Mouse (Mus musculus): ENCODE data around the gene Epha2.

Gene Epha2

GRCm38 (mm10) chr4:141280471-141280870, 20.6 kb upstream of the Epha2 start:
- no peak for DNase-seq

- no peak for DNase-seq
Measured at GRCm38 (mm10) chr4:141281153-141281552, 19.9 kb upstream of the Epha2 start.

DNA sequence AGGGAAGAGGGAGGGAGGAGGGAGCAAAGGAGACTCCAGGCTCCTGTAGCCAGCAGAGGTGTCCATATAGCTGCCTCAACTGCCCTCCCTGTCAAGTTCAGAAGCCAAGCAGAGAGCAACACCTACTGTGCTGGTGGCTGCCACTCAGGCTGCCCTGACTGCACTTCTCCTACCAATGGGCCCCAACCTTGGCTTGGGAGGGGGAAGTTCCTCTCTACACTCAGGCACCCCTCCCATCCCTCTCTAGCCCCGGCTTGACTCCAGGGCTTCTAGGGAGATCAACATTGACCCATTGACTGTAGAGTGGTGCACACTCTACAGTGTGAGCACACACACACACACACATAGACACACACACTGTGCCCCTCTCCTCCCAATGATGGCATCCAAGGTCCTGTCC, 19.5 kb upstream of the Epha2 start:
- DNase-seq, result no peak

DNA sequence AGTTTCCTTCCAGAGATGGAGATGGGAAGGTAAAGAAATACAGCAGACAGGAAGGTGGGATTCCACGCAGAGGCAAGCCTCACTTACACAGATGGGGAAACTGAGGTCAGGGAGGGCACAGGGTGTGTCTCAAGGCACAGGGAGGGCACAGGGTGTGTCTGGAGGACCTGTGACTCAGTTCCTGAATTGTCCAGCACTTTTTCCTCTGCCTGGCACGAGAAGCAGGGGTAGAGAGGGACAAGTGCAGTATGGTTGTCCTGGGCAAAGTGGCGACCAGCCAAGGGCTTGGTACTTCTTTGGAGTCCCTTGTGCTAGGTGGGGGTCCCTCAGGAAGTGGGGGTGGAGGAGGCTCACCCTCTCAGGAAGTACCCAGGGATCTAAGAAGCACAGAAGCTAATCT, 19.0 kb upstream of the Epha2 start:
- no peak for DNase-seq

DNA sequence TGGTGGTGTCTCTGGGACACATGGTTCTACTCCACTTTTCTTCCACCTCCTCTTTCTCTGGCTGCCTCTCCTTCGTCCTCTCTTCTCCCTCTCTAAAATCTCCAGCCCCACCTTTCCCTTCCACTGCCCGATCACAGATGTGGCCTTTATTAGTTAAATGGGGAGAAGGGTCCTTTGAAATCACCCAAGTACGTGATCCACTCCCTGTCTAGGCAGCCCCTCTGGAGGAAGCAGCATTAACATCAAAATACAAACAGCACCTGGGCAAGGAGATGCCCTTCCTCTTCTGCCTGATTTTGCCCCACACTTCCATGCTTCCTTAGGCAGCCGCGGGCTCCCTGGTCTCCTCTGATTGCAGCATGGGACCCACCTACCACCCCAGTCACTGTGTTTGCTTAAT, 18.4 kb upstream of the Epha2 start:
- DNase-seq, result no peak

DNA sequence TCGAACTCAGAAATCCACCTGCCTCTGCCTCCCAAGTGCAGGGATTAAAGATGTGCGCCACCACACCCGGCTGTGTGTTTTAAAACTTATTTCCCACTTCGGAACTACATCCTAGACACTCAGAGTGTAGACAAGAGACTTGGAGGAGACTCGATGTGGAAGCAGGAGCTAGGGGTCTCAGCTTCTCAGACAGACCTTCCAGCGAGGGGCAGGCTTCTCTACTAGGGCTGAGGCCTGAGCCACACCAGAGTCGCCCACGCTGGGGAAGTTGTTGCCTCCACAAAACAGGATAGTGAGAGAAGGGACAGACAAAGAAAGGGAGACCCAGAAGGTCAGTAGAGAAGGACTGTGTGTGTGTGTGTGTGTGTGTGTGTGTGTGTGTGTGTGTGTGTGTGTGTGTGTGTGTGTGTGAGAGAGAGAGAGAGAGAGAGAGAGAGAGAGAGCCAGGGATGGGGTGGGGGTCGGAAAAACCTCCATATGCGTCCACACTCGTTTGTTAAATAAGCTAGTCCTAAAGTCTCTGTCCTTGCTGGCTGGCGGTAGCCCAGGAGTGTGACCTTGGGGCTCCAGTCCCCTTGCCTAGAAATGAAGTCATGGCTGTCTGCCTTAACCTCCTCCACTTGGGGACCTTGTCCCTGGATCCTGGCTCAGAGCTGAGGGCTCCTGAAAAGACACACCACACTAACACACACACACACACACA, 17.7 kb upstream of the Epha2 start:
- DNase-seq, result no peak

GRCm38 (mm10) chr4:141283879-141284411, 17.1 kb upstream of the Epha2 start:
- DNase-seq, result peak; percentile 56

- no peak for DNase-seq
Measured at GRCm38 (mm10) chr4:141284486-141284885, 16.6 kb upstream of the Epha2 start.

DNA sequence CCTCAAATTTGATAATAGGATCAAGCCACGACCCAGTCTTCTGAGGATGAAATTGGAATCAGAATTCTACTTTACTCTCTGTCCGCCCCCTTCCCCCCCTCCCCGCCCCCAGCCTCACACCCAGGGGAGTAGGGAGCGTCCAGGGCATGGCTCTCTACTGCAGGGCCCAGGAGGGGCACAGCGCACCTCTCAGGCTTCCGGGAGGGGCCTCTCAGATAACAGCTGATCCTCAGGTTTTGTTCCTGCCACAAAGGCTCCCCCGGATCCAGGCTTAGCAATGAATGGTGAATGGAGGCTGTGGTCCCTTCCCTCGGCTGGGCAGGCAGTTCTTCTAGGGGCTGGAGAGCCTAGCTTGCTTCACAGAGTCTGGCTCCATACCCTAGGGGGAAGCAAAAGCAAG, 15.9 kb upstream of the Epha2 start:
- DNase-seq, result no peak

DNA sequence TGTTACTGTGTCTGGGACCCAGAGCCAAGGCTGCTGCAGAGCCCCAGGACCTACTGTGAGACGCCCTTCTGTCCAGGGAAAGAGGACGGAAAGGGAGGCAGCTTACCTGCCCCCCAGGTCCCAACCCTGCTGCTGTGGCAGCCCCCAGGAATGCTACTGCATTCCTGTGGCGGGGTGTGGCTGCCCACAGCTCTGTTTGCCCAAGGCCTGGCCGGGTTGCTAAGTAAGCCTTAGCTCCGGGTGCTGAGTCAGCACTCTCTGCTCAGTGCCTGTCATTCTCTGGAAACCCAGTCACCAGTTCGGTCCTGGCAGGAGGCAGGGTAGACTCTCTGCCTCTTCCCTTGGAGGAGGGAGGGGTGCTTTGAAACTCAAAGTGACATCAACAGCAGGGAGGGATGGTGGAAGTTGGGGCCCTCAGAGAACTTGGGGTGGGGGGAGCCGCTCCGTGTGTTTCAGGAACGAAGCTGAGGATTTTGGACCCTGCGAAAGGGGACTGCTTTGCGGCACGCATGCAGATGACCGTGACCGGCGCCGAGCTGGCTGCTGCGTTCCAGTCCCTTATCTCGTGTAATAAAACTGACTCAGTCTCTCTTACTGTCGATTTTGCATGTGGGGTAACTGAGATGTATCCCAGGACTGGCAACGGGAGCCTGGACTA, 14.1 kb upstream of the Epha2 start:
- DNase-seq, result peak; percentile 90

- DNase-seq, result no peak
Measured at GRCm38 (mm10) chr4:141287518-141288004, 13.5 kb upstream of the Epha2 start.

DNA sequence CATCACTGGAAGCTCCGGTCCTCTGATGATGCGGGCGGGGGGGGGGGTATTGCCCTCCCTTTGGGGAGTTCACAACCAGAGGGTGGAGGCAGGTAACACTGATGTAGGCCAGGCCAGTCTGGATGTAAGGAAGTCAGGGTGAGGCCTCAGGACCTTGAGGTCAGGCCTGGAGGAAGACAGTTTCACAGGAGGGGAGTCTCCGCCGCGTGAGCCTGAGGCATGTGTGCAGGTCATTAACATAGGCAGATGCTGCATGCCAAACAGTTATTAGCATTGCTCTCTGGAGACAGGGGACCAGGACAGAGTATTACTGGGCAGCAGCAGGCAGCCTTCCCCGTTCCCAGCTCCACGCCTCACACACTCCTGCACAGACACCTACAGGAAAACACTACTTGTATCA, 12.9 kb upstream of the Epha2 start:
- DNase-seq, result no peak

- DNase-seq, result no peak
Measured at GRCm38 (mm10) chr4:141291571-141292375, 9.3 kb upstream of the Epha2 start.

DNA sequence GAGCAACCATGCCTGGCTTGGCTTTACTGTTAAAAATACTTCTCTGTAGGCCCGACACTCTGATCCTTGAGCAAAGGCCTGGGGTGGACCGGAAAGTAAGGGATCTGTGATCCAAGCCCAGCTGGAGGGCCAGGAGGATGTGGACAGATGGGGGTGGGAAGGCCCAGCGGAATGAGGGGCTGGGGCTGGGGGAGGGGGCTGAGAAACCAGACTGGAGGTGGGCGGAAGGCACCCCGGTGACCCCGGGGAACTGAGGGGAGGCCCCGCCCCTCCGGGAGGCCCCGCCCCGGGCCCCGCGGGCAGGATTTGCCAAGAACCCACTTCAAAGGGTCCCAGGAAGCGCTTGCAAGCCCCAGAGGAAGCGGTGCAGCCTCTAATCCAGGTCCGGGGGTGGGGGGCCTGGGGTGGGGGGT, 5.3 kb upstream of the Epha2 start:
- DNase-seq, result no peak

- DNase-seq, result no peak
Measured at GRCm38 (mm10) chr4:141297934-141298333, 3.1 kb upstream of the Epha2 start.

DNA sequence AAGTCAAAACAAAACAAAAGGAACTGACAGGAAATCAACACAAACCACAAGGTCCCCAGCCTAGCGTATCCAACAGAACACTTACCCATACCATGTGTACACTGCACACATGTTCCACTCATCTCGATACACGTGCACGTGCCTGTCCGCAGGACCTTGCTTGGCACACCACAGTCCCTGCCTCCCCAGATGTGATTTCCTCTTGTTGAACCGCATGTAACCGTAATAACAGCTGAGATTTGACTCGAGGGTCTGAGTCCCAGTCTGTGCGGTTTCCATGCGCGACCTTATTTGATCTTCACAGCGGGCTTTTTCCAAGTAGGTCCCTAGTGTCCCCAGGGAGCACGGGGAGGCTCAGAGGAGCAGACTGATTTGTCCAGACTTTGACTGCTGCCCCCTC, 1.7 kb upstream of the Epha2 start:
- DNase-seq, result no peak

- DNase-seq, result no peak
Measured at GRCm38 (mm10) chr4:141300196-141300595, 844 bp upstream of the Epha2 start.

- peak; percentile 80 for DNase-seq
Measured at GRCm38 (mm10) chr4:141301591-141302427, 769 bp downstream of the Epha2 start.

DNA sequence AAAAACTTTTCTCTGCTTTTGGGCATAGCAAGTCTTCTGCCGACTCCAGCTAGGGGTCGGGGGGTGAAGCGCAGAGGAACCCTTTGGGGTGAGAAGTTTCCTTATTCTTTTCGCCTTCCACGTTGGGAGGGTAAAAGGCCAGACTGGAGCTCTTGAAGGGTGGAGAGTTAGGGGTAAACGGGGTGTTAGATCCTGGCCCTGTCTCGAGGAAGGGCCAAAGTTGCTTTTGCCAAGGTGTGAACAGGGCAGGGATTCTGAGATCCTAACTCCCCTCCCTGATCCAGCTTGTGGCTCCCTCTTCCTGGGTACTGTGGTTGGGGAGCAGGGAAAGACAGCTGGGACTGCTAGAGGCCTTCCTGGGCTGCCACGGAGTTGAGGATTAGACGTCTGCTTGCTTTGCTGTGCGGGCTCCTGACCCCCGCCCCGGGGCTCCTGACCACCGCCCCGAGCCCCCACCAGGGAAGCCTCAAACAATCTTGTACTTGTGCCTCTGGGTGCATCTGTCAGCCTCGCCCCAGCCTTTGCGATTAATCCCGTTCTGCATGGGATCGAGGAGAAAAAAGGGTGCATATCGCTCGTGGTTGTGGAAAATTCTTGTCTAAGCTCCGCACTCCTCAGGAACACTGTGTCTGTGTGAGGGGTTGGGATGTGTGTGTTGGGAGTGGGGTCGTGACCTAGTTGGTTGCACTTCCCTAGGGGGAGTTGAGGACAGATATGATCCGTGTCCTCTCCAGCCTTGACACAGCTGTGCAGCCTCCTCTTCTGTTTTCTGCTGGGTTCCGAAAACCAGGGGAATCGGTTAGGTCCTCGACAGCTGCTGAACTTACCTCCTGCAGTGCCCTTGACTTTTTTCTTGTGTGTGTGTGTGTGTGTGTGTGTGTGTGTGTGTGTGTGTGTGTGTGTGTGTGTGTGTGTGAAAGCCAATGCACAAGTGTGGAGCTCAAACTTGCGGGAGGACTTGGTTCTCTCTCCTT, 1.7 kb downstream of the Epha2 start:
- DNase-seq, result no peak

DNA sequence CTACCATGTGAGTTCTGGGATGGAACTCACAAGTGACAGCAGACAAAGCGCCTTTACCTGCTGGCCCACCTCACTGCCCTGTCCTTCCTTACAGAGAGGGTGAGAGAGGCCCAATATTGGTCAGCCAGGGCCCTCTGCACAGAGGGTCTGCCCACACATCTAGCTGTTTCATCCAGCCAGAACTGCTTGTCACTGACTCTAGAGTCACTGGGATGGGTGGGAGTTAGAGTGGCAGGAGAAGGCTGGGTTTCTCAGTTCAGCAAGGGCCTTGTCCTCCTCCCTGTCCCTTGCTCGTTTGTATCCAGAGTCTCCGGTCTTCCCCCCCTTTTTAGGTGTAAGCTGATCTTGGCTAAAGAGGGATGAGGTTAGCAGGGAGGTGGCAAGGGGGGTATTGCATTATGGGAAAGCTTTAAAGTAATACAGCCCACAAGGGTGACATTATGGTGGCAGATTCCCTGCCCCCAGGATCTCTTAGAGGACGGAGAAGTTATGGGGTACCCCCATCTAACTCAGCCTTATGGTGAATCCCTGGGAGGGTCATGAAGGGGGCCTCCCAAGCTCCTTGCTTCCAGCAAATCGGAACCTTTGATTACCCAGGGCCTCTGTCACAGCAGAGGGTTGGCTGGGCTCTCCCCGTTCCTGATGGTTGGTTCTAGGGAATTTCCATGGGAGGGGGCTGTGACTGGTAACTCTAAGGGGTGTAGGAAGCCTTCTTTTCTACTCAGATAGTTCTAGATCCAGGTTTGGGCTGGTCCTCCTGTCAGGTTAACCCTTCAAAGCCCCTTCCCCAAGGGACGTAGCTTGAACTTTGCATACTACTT, 2.6 kb downstream of the Epha2 start:
- DNase-seq, result no peak
